Mouse (Mus musculus) heart, postnatal 25 days (tissue): ENCODE results near the gene Tcstv3. TPM values are rescaled to one million over a fixed set of nuclear protein-coding genes. Genes with fewer than 3 reads are reported as not detected.
"Not testable (repeated sequence)": the region's sequence is repeated elsewhere in the genome, so short reads cannot be mapped to it uniquely, and the experiment has no call there.

Experiments
- DNase-seq: peaks from one replicate; pipeline ENCODE4 v3.0.0; 2022; ENCODE audit warnings: low spot score
- intact Hi-C: fragments of 180-260 bp; cut with DNase I; formaldehyde crosslinking; loops from one replicate; pipeline ENCODE4 v1.15.1; 2025
- total RNA-seq, 2 experiments: library from RNA; stranded (reverse); gene quantifications; 2 replicates each; pipeline ENCODE4 v1.2.3; 2021

Tcstv3 gene
- not detected for total RNA-seq

GRCm38 (mm10) chr13:120316578-120316977, at the start of gene Tcstv3:
Tcstv3 (plus strand) TSS chr13:120316878.
- DNase-seq, intact Hi-C loops: not testable (repeated sequence)

- intact Hi-C loops, DNase-seq: not testable (repeated sequence)
Measured at GRCm38 (mm10) chr13:120277837-120278236, 38.8 kb upstream of the Tcstv3 start.

GRCm38 (mm10) chr13:120278784-120279183, 37.9 kb upstream of the Tcstv3 start:
- no peak for DNase-seq
- intact Hi-C loops, result no loop called here

GRCm38 (mm10) chr13:120299324-120299894, 17.3 kb upstream of the Tcstv3 start:
- intact Hi-C loops, result no loop called here

GRCm38 (mm10) chr13:120299991-120300442, 16.7 kb upstream of the Tcstv3 start, which contains the start of gene BC147527:
BC147527 (plus strand) TSS chr13:120300392.
- intact Hi-C loops, result no loop called here
- no peak for DNase-seq

More at GRCm38 (mm10) chr13:120299324-120299894, 17.3 kb upstream of the Tcstv3 start:
- DNase-seq, result no peak

- no peak for DNase-seq
- intact Hi-C loops, result no loop called here
Measured at GRCm38 (mm10) chr13:120300853-120301252, 15.8 kb upstream of the Tcstv3 start.

GRCm38 (mm10) chr13:120310749-120311148, 5.9 kb upstream of the Tcstv3 start:
- intact Hi-C loops, result no loop called here
- no peak for DNase-seq

GRCm38 (mm10) chr13:120313584-120313983, 3.1 kb upstream of the Tcstv3 start:
- no peak for DNase-seq
- intact Hi-C loops, result no loop called here

- intact Hi-C loops, result no loop called here
- DNase-seq, result no peak
Measured at GRCm38 (mm10) chr13:120320183-120320582, 3.5 kb downstream of the Tcstv3 start.

GRCm38 (mm10) chr13:120320721-120321120, 4.0 kb downstream of the Tcstv3 start:
- intact Hi-C loops, result no loop called here
- no peak for DNase-seq

Other genes starting within 250 kb of the Tcstv3 start
- not detected for gene Gm20767, start 176.6 kb upstream of the Tcstv3 start, total RNA-seq
- not detected for gene Gm21818, start 144.4 kb upstream of the Tcstv3 start, total RNA-seq
- not detected for gene Gm21762, start 100.9 kb upstream of the Tcstv3 start, total RNA-seq
- gene Gm21731, start 77.8 kb upstream of the Tcstv3 start, total RNA-seq, result not detected
- not detected for gene AF067061, start 53.8 kb upstream of the Tcstv3 start, total RNA-seq
- not detected for gene BC147527, start 16.5 kb upstream of the Tcstv3 start, total RNA-seq